Mouse (Mus musculus): ENCODE measurements at regions not wholly inside any gene's neighbourhood (a gene's known extent, or its start where the extent isn't known, plus 50 kb on each side); places are given as distances from the start of the nearest gene placed in this dataset.

DNA sequence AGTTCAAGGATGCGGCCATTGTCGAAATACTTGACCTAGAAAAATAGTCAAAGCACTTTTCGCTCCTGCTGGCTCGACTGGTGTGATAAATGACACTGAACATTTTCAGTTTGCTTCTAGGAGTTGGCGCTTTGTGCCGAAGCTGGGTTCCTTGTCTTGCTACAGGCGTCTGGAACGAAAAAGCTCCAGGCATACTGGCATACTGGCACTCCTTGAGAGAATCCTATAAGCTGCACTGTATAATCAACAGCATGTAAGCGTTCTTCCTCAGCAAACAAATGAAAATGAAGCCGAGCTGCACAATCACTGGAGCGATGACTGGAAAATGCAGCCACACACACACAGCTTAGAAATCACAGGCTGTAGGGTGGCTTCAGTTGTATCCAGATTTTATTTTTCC, 464.9 kb upstream of the Gm10295 start:
- no peak for TF ChIP-seq CTCF (IDR thresholded peaks at IDR 0.05)
- TF ChIP-seq POLR2A (IDR thresholded peaks at IDR 0.05; ENCODE audit: insufficient read depth, low read depth, low read length) = no peak
- no peak for TF ChIP-seq EP300 (IDR thresholded peaks at IDR 0.05; ENCODE audit: insufficient read depth, low read depth, low read length)

Measured in heart, adult 2 months (tissue).